Mouse (Mus musculus) natural killer cell, adult 2 months (primary cell): ENCODE measurements around the gene Map2k3.
"Not testable (repeated sequence)": the region's sequence is repeated elsewhere in the genome, so short reads cannot be mapped to it uniquely, and the experiment has no call there.

Experiments used
- DNase-seq, 2 experiments: peaks; one replicate each; pipeline ENCODE4 v3.0.0; 2022; ENCODE audit warnings: low spot score in 2 of 2

Map2k3 gene

DNA sequence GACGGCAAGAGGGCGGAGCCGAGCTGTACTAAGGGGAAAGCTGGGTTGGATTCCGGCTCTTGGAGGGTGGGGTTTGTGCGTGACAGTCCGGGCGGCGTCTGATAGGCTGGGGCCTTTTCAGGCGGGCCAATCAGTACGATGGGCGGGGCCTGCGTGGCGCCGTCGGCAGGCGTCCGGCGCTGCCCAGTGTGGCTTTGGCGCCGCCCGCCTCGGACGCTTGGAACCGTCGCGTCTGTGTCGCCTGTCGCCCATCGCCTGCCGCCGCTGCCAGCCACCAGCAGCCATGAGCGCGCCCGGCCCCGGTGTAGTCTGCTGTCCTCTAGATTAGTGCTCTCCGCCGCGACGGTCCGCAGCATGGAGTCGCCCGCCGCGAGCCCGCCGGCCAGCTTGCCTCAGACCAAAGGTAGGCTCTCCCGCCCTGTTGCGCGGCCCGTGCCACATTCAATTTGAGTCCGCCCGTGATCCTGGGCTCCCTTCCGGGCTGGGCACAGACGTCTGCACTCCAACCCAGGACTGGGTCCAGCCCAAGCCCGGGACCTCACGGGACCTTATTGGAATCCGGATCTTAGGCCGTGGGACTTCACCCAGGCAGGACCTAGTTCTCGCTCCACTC, at the start of gene Map2k3:
Gene Map2k3 (plus strand): TSS at position 165 of the 613 bp plus-strand sequence.
- peak; percentile 94 for DNase-seq

DNA sequence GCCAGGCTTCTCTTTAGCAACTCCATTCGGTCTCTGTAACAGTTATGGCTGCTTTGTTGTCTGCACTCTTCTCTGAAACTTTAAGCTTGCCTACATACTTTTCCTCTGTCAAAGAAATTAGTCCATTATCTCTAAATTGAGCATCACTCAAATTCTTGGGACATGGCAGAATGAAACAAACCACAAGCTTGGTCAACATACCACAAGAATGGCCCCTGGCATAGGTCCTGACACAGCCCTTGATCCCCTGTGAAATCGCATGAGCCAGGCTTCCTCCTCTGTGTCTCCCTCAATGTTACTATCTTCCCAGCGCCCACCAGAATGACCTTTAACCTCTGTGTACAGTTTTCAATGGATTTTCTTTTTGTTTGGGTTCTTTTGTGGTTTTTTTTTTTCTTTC, 49.4 kb upstream of the Map2k3 start:
- DNase-seq: no peak

DNA sequence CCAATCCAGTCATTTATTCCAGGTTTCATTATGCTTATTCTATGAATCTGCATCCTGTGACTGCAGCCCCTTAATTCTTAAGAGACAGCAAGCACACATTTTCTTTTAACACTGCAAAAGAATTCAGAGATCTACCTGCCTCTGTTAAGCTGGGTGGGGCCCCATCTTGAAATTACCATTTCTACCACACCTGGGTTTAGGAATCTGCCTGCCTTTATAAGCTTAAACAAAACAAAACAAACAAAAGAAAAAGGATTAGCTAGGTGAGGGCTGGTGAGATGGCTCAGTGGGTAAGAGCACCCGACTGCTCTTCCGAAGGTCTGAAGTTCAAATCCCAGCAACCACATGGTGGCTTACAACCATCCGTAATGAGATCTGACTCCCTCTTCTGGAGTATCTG, 44.8 kb upstream of the Map2k3 start:
- not testable (repeated sequence) for DNase-seq

GRCm38 (mm10) chr11:60889861-60890260, 42.0 kb upstream of the Map2k3 start:
- no peak for DNase-seq

- no peak for DNase-seq
These were observed 41.5 kb upstream of the Map2k3 start for GRCm38 (mm10) chr11:60890286-60890685.

DNA sequence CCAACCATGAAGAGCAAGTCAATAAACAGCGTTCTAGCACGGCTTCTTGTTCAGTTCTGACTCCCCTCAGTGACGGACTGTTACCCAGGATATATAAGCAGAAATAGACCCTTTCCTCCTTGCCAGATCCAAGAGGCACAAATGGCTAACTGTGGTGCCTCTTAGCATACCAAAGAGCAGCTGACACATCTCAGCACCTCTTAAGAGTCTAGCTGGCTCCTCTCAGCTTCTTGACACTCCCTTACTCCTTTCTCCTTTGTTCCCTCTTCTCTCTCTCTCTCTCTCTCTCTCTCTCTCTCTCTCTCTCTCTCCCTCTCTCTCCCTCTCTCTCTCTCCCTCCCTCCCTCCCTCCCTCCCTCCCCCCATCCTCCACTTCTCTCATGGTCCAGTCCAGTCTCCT, 41.1 kb upstream of the Map2k3 start:
- DNase-seq: no peak

DNA sequence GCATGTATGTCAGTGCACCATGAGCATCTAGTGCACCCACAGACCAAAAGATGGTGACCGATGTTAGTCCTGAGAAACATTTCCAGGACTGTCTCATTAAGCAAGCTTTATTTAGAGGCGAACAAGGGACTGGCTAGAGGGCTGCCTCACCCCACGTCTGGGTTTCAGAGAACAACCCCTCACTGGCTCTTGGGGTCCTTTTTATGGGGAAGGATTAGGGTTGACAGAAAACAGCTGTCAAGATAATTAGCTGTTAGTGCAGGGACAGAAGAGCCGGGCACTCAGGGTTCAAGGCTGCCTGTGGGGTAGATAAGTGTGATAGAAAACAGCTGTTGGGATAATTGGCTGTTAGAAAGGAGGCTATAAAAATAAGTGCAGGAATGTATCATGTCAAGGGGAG, 35.9 kb upstream of the Map2k3 start:
- no peak for DNase-seq

DNA sequence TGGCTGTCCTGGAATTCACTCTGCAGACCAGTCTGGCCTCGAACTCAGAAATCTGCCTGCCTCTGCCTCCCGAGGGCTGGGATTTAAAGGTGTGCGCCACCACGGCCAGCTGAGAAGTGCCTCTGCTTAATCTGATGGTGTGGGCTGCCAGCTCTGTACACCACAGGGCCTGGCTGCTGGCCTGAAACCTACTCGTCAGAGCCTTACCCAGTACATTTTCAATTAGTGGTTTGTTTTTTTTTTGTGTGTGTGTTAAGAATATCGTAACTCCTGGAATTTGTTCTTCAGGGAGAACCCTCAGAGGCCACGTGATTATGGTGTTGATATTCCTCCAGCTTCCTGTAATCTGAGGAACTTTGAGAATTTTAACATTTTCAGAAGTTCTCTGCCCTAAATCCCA, 29.8 kb upstream of the Map2k3 start:
- DNase-seq: no peak

DNA sequence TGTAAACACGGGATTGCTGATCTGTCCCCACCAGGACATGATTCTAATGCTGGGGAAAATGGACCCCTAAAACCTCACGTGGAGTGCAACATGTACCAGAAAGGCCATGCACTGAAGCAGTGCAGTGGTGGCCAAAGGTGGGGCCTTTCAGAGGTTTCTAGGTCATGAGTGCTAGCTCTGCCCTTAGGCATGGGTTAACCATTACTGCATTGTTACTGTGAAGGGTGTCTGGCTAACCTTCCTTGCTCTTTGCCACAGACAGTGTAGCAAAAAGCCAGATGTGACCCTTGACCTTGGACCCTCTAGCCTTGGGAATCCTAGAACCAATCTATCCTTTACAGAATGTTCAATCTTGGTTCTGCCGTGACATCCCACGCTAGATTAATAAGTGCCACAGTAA, 29.3 kb upstream of the Map2k3 start:
- DNase-seq: no peak

DNA sequence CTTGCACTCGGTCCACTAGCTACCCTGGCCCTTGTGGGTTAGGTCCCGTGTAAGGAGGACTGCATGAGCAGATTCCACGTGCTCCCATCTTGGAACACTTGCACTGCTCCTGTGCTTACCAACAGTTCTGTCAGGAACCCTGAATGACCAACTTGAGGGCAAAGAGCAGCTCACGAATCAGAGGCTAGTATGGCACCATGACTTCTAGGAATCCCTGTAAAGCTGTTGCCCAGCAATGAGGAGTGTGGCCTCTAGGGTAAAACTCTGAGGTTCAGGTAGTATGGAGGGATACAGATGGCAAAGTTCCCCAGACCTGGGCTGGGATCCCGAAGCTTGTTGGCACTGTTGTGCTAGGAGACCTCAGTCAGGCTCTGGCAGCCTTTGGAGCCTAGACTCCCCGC, 28.2 kb upstream of the Map2k3 start:
- DNase-seq: no peak

DNA sequence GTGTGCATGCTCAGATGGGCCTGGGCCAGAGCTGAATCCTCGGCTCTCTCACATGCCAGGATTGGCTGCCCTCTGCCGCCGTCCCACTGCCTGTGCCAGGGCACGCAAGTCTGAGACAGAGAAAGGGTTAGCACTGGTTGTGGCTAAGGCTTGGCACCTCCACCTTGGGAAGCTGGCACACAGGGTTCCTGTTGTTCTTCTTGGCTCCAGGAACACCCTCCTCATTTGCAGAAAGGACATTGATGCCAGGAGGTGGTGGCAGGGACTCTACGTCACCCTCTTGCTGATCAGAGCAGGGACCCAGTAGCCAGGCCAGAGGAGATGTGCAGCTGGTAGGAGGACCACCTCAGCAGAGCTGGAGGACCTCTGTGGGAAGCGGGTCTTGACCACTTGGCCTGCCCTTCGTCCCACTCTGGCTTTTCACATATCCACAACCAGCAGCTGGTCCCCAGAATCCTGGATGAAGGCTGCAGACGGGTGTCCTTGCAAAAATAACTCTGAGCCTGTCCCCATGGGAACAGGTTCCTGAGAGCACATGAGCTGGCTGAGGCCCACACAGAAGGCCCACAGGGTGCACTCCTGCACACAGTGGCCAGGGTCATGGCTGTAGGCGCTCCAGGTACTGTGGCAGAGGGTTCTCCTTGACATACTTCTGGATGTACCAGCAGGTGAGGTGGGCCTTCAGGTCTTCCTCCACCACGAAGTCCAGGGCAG, 26.3 kb upstream of the Map2k3 start:
- DNase-seq: no peak

DNA sequence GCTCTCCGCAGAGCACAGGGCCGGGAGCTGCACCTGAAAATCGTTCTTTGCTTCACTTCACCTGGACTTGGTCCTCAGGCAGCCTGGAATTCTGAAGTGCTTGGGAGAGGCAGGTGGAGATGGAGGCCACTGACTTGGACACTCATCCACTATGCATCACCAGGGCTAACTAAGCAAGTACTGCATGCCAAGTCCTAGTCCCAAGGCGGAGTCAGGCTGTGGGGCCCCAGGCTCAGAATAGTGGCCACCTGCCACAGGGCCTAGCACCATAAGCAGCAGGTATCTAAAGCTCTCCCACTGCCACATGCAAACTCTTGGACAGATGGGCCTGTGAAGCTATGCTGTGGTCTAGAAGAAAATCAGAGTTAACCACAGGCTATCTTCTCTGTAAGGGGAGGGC, 25.4 kb upstream of the Map2k3 start:
- no peak for DNase-seq

GRCm38 (mm10) chr11:60908073-60908472, 23.8 kb upstream of the Map2k3 start:
- no peak for DNase-seq

- DNase-seq: no peak
These were observed 22.2 kb upstream of the Map2k3 start for GRCm38 (mm10) chr11:60909626-60910025.

DNA sequence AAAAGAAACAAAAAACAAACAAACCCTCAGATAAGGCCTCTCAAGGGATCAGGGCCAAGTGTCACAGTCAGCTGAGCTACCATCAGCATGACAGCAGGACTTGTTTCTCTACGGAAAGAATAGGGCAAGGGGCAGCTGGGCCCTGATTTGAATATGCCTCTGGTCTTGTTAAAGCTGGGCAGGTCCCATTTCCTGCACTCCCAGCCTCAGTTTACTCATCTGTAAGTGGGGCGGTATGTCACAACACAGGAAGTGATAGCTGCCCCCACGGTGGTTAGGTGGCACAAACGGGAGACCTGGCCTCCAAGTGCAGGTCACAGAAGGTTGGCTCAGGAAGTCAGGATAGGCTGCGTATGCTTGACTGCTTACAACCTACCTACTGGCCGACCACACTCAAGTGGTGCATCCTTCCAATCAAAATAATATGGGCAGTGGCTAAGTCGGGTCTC, 19.3 kb upstream of the Map2k3 start:
- DNase-seq: peak in 1 of 2 experiments; percentile 16

GRCm38 (mm10) chr11:60913301-60914196, 18.3 kb upstream of the Map2k3 start:
- DNase-seq: peak; percentile 86 to 90

DNA sequence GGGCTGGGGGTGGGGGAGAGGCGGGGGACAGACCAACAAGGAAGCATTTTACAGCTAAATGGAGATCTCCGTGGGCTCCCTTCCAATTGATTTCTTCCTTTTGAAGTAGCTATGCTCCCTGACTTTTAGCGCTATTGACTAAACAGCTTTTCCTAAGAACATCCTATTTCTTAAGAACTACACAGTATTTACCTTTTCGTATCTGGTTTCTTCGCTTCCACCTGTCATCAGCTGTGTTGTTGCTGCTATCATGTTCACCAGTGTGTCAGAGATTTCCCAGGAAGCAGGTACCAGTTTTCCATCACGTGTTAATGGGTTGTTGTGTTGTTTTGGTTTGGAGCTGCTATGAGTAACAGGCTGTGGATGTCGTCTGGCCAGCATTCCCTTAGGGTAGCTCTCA, 17.3 kb upstream of the Map2k3 start, which contains the start of gene Natd1:
Gene Natd1 (minus strand): TSS at position 260 of the 400 bp plus-strand sequence.
- no peak for DNase-seq

DNA sequence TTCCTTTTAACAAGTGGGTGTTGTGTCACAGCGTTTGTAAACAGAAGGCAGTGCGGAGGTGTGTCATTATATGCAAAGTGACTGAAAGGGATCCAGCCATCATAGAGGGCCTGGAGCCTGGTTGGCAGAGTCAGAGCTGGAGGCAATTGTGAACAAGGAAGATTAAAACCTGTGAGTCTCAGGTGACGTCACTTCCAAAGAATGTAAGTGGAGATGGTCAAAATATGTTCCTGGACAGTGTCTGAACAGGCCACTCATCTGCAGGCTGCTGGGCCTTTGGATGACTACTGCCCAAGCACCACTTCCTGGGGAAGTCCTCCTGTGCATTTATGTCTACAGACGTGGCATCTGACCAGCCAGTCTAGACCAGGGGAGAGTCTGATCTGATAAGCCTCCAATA, 16.6 kb upstream of the Map2k3 start:
- no peak for DNase-seq

GRCm38 (mm10) chr11:60920021-60920420, 11.8 kb upstream of the Map2k3 start:
- no peak for DNase-seq

DNA sequence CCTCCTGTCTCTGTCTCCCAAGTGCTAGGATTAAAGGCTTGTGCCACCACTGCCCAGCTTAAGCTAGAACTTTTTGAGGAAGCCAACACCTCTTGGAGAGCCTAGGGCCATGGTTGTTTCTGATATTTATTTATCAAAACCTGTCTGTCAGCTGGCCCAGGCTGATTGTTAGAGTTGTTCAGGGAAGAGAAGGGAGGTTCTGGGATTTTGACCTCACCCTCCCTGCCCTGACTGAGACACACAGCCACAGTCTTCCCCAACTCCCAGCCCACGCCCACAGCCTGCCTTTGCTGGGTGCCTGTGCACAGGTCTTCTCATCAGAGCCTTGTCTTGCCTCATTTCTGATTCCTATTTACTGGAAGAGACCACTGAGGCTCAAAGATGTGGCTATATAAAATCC, 9.6 kb upstream of the Map2k3 start:
- no peak for DNase-seq

- DNase-seq: no peak
These were observed 8.9 kb upstream of the Map2k3 start for GRCm38 (mm10) chr11:60922964-60923363.

- no peak for DNase-seq
These were observed 7.3 kb upstream of the Map2k3 start for GRCm38 (mm10) chr11:60924498-60924897.
